Mouse (Mus musculus) liver, embryonic 12.5 days (tissue): ENCODE results near the gene Akap3. TPM values are rescaled to one million over a fixed set of nuclear protein-coding genes. Genes with fewer than 3 reads are reported as not detected.
A peak's percentile ranks its signal among the peaks of the same experiment; 100 is the strongest.

Source experiments
- ATAC-seq: fragments of 200-750 bp; cut with Nextera tagmentation; 2 replicates; pipeline ENCODE4 v1.8.0; 2017; ENCODE audit warnings: moderate number of reproducible peaks, mild to moderate bottlenecking, moderate library complexity
- H3K27ac ChIP-seq: fragments of 300-500 bp; sonication (generic); 2 replicates; pipeline ENCODE4 v1.5.1; 2016; ENCODE audit warnings: mild to moderate bottlenecking
- H3K27me3 ChIP-seq: fragments of 300-500 bp; sonication (generic); replicated peaks from 2 replicates; pipeline ENCODE4 v1.6.1; 2016; ENCODE audit warnings: mild to moderate bottlenecking, moderate library complexity
- H3K36me3 ChIP-seq: fragments of 300-500 bp; sonication (generic); 2 replicates; pipeline ENCODE4 v1.6.1; 2016; ENCODE audit warnings: mild to moderate bottlenecking, moderate library complexity
- H3K4me1 ChIP-seq: fragments of 300-500 bp; sonication (generic); 2 replicates; pipeline ENCODE4 v1.6.1; 2016
- H3K4me2 ChIP-seq: fragments of 300-500 bp; sonication (generic); 2 replicates; pipeline ENCODE4 v1.6.1; 2016; ENCODE audit warnings: mild to moderate bottlenecking, moderate library complexity
- H3K4me3 ChIP-seq: fragments of 300-500 bp; sonication (generic); 2 replicates; pipeline ENCODE4 v1.5.1; 2016; ENCODE audit warnings: mild to moderate bottlenecking, moderate library complexity
- H3K9ac ChIP-seq: fragments of 300-500 bp; sonication (generic); 2 replicates; pipeline ENCODE4 v1.6.1; 2016; ENCODE audit warnings: mild to moderate bottlenecking, moderate library complexity
- H3K9me3 ChIP-seq: fragments of 300-500 bp; sonication (generic); replicated peaks from 2 replicates; pipeline ENCODE4 v1.6.1; 2016; ENCODE audit warnings: mild to moderate bottlenecking, moderate library complexity
- WGBS: fragments of 180-500 bp; shearing (Covaris S2); methylation state at CpG from one replicate; pipeline ENCODE4 v1.1.7; 2016; ENCODE audit not compliant: insufficient replicate concordance; 5-methylcytosine and 5-hydroxymethylcytosine counted together
- polyA plus RNA-seq: library from polyadenylated mRNA; unstranded; fragments of >200 nt; fragmentation: Nextera tagmentation; extraction: Ambion mirVana; gene quantifications from 2 replicates; pipeline ENCODE4 v1.2.1, GENCODE M21; 2016

Gene Akap3
- not detected in 2 replicates for polyA plus RNA-seq

DNA sequence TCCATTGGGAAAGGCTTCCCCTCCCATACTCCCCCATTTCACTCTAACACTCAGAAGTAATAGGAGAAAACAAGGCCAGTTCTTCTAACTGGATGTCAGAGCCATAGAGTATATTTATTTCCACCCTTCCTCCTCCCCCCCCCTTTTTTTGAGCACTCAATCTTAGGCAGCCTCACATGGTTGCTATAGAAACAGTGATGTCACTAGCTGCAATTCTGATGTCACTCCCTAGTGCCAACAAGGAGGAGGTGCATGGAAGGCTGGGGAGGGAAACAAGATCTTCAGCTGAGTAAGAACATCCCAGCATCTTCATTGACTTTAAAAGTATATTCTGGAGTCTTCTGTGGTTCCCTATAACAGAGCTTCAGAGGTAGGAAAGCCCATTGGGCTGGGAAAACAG lies at the start of gene Akap3:
TSS of gene Akap3 (plus strand) at position 218 of the 400 bp plus-strand sequence.
- no peaks in the 10 kb centered on the region for H3K9me3 ChIP-seq
- H3K9ac ChIP-seq, result no peak within 1 kb of the TSS
- no peaks in the 10 kb centered on the region for H3K36me3 ChIP-seq
- peaks cover 11% of the 10 kb centered on the region for H3K4me1 ChIP-seq
- H3K4me3 ChIP-seq, result no peak within 1 kb of the TSS
- H3K4me2 ChIP-seq, result no peak within 1 kb of the TSS
- ATAC-seq, result no peak
- no peak within 1 kb of the TSS for H3K27ac ChIP-seq
- peaks cover 21% of the 10 kb centered on the region; the same call in 1 of the 2 replicates for H3K27me3 ChIP-seq

DNA sequence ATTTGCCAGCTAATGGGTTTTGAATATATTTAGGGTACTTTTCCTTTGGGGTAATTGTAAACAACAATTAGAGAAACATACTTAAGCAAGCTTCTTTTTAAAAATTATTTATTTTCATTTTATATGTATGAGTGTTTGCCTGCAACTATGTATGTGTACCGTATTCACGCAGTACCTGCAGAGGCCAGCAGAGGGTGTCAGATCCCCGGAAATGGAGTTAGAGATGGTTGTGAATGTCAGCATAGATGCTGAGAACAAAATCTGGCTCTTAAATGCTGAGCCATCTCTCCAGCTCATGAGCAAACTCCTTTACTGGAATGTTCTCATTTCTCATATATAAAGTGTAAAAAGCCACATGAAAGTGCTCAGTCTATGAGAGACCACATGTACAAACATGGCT lies 46.1 kb upstream of the Akap3 start:
- Histone ChIP-seq H3K4me3 (no peak overlapping the region), H3K9me3 (no peaks in the 10 kb centered on the region), H3K4me2 (no peak overlapping the region), H3K27ac (no peak overlapping the region), H3K9ac (no peak overlapping the region), H3K36me3 (no peaks in the 10 kb centered on the region), H3K4me1 (no peaks in the 10 kb centered on the region), H3K27me3 (no peaks in the 10 kb centered on the region)
- no peak for ATAC-seq
- WGBS, result 70% methylated on average over 3 of the region's 3 CpGs

DNA sequence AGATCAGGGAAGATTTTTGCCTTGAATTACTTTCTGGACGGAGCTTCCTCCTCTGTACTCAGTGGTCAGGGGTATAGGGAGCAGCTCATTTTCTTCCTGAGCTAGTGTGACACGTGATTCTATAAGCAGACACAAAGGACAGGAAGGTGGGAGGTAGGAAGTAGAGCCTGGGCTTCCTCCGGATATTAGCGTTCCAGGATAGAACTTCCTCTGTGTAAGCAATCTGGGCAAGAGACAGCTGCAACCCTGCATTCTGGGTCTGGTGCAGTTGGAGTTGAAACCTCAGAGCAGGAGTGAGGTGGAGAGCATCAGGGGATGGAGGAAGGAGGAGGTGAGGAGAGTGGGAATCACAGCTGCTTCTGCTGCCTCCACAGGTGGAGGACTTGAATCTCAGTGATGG lies 44.8 kb upstream of the Akap3 start:
- H3K9ac ChIP-seq, result no peak overlapping the region
- no peak overlapping the region for H3K4me2 ChIP-seq
- WGBS, result 29% methylated on average over 4 of the region's 4 CpGs
- ATAC-seq, result no peak
- no peaks in the 10 kb centered on the region for H3K9me3 ChIP-seq
- no peaks in the 10 kb centered on the region for H3K4me1 ChIP-seq
- H3K27ac ChIP-seq, result no peak overlapping the region
- no peak overlapping the region for H3K4me3 ChIP-seq
- no peaks in the 10 kb centered on the region for H3K36me3 ChIP-seq
- no peaks in the 10 kb centered on the region for H3K27me3 ChIP-seq

DNA sequence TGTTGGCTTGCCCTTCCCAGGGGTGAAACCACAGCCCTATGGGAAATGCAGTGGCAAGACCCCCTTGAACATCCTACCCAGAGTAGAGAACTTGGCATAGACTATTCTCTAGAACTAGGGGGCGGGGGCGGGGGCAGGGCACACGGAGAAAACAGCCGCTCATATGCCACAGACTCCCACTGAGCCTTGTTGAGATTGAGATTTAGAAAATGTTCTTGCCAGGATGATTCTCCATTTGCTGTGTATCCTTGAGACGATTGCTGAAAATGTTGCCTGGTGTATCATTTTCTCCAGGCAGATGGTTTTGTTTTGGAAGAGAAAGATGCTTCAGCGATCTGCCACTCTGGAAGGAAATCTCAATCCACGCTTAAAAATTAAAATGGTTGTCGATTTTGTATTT lies 44.3 kb upstream of the Akap3 start:
- Histone ChIP-seq H3K27ac (no peak overlapping the region), H3K36me3 (no peaks in the 10 kb centered on the region), H3K9ac (no peak overlapping the region), H3K9me3 (no peaks in the 10 kb centered on the region), H3K4me3 (no peak overlapping the region), H3K27me3 (no peaks in the 10 kb centered on the region), H3K4me2 (no peak overlapping the region), H3K4me1 (no peaks in the 10 kb centered on the region)
- 74% methylated on average over 8 of the region's 8 CpGs for WGBS
- ATAC-seq, result no peak

DNA sequence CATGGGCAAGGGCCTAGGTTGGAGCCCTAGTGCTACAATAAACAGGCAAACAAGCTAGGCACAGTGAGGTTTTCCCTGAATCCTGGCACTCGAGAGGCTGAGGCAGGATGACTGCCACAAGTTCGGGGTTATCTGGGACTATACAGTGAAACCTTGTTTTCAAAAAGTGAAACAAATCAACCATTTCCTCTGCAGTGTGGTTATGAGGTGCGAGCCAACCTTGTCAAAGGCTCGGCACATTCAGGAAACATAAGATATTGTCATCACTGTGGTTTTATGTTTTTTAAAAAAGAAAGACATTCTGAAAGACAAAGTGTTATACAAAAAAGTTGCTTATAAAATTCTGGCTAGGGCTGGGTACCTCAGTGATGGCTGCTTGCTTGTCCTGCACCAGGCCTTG lies 41.4 kb upstream of the Akap3 start:
- Histone ChIP-seq H3K4me1 (no peaks in the 10 kb centered on the region), H3K4me2 (no peak overlapping the region), H3K36me3 (no peaks in the 10 kb centered on the region), H3K4me3 (no peak overlapping the region), H3K27ac (no peak overlapping the region), H3K9ac (no peak overlapping the region), H3K9me3 (no peaks in the 10 kb centered on the region), H3K27me3 (no peaks in the 10 kb centered on the region)
- ATAC-seq, result no peak
- 60% methylated on average over 4 of the region's 4 CpGs for WGBS

DNA sequence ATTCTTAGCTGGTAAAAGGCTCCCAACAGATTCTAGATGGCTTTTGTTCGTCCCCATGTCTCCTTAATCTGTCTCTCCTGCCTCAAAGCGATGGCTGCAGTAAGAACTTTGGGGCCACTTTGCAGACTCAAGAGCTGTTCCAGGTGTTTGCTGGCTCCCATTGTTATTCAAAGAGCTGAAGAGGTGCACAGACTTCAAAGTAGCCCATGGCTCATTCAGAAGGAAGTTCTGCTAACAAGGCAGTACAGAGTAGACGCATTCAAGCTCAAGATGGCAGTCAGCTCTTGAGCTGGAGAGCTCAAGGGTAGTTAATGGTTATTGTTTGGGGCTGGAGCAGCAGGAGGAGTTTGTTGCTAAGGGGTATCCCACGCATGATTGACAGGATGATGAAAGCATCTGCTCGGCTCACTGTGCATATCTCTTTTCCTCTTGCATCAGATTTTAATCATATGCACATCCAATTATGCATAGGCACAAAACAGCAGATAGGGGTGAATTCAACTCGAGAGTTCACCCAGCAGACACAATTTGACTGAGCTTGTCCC lies 37.6 kb upstream of the Akap3 start:
- 58% methylated on average over 6 of the region's 6 CpGs for WGBS
- Histone ChIP-seq H3K27ac (no peak overlapping the region), H3K4me1 (no peaks in the 10 kb centered on the region), H3K36me3 (peaks cover 9% of the 10 kb centered on the region), H3K9ac (no peak overlapping the region), H3K9me3 (no peaks in the 10 kb centered on the region), H3K27me3 (no peaks in the 10 kb centered on the region), H3K4me2 (no peak overlapping the region), H3K4me3 (no peak overlapping the region)
- ATAC-seq, result no peak

DNA sequence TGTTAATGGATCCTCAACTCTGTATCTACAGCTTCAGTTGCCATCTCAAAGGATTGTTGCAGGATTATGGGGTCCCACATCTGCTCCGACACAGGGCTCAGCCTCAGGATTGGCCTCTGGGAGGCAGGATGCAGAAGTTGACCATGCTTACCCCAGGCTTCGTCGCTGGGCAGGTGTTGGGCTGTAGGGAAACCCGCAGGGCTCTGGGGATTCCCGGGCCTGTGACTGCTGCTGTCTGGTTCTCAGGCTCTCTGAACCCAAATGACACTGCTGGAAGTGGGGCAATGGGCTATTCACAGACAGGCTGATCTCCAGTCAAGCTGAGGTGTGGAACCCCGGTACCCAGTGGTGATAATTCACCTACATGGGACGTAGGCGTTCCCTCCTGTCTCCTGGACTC lies 36.6 kb upstream of the Akap3 start:
- H3K4me3 ChIP-seq, result no peak overlapping the region
- H3K9ac ChIP-seq, result no peak overlapping the region
- ATAC-seq, result no peak
- H3K27me3 ChIP-seq, result no peaks in the 10 kb centered on the region
- no peaks in the 10 kb centered on the region for H3K4me1 ChIP-seq
- 79% methylated on average over 8 of the region's 8 CpGs for WGBS
- H3K9me3 ChIP-seq, result no peaks in the 10 kb centered on the region
- H3K4me2 ChIP-seq, result no peak overlapping the region
- no peak overlapping the region for H3K27ac ChIP-seq
- peaks cover 20% of the 10 kb centered on the region for H3K36me3 ChIP-seq

DNA sequence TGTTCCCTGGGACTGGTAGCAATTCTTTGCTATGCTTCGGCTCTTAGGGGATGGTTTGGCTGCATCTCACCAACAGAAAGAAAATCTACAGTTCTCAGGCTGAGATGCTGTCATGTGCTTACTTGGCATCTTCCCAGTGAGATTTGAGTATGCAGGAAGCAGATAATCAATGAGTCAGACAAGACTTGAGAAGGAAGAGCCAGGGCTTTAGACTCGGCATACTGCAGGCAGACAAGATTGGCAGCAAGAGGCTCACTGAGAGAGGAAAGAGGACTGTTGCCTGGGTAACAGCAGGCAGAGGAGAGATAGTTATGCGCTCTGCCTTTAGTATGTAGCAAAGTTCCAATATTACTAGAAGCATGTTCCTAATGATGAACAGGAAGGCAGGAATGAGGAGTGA lies 29.8 kb upstream of the Akap3 start:
- 71% methylated on average over 3 of the region's 3 CpGs for WGBS
- Histone ChIP-seq H3K27ac (no peak overlapping the region), H3K9ac (no peak overlapping the region), H3K36me3 (peaks cover 87% of the 10 kb centered on the region), H3K9me3 (no peaks in the 10 kb centered on the region), H3K4me2 (no peak overlapping the region), H3K4me3 (no peak overlapping the region), H3K27me3 (no peaks in the 10 kb centered on the region), H3K4me1 (no peaks in the 10 kb centered on the region)
- ATAC-seq, result no peak

DNA sequence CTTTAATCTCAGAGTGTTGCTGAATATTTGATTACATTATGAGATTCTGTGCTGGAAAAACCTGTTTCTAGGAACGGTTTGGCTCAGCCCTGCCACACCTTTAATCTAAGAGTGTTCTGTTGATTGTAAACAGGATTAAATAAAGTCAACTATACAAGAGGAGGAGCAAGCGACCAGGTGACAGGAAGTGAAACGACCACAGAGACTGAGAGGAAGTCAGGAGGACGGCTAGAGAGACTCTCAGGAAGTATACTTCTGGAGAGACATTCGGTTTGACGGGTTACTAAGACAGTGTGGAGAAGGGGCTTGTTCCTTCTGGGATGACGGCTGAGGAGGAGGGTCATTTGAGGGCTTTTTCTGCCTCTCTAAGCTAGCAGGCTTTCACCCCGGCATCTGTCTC lies 16.3 kb upstream of the Akap3 start:
- H3K9me3 ChIP-seq, result no peaks in the 10 kb centered on the region
- no peak overlapping the region for H3K9ac ChIP-seq
- WGBS, result 49% methylated on average over 8 of the region's 8 CpGs
- ATAC-seq, result no peak
- no peaks in the 10 kb centered on the region for H3K27me3 ChIP-seq
- H3K4me2 ChIP-seq, result no peak overlapping the region
- H3K36me3 ChIP-seq, result peaks cover 99% of the 10 kb centered on the region
- no peak overlapping the region for H3K27ac ChIP-seq
- no peak overlapping the region for H3K4me3 ChIP-seq
- no peaks in the 10 kb centered on the region for H3K4me1 ChIP-seq

DNA sequence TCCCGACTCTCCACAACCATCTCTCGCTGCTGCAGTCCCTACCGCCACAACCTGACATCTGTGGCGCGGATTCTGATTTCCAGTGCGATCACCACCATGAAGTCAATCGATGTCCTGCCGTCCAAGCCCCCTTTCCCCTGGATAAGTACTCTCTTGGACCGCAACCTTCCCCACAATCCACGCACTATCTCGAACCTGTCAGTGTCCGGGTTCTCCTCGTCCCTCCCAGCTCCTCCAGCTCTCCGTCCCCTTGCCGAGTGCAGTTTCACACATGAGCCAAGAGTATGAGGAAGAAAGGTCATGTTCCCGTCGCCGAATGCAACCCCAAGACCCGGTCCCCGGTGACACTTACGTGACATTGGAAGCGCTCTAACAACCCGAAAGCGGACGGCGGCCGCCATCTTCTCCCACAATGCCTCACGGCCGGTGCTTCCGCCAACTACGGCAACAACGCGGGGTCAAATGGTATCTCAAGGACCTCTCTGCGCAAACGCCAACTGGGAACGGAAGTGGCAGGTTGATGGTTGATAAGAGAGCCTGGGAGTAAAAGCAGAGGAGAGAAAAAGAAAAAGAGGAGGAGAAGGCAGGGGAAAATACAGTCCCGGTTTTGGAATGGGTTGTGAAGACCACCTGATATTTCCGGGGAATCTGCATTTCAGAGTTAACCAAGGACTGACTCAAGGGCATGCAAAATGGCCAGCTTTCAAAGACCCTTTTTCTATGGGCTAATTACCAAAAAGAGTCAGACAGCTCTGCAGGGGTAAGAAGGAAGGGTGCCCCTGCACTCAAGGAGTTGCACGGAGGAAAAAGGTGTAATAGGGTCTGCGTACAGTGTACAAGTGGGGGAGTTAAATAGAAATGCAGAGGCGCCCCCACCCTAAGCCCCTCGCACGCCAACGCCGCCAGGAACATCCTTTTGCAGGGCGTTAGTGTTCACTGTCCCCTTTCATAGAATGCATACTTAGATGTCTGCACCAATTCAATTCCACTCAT lies 3.9 kb upstream of the Akap3 start, which contains the start of gene Ndufa9:
TSS of gene Ndufa9 (minus strand) at position 425 of the 993 bp plus-strand sequence.
- no peaks in the 10 kb centered on the region for H3K9me3 ChIP-seq
- peak within 1 kb of the TSS; percentile 84 for H3K9ac ChIP-seq
- peak; percentile 85 for ATAC-seq
- H3K4me1 ChIP-seq, result peaks cover 22% of the 10 kb centered on the region
- peak within 1 kb of the TSS; percentile 57 for H3K27ac ChIP-seq
- peaks cover 18% of the 10 kb centered on the region; the same call in 1 of the 2 replicates for H3K27me3 ChIP-seq
- H3K4me2 ChIP-seq, result peak within 1 kb of the TSS; percentile 81
- peak within 1 kb of the TSS; percentile 81 for H3K4me3 ChIP-seq
- WGBS, result 6% methylated on average over 46 of the region's 46 CpGs
- peaks cover 7% of the 10 kb centered on the region for H3K36me3 ChIP-seq

DNA sequence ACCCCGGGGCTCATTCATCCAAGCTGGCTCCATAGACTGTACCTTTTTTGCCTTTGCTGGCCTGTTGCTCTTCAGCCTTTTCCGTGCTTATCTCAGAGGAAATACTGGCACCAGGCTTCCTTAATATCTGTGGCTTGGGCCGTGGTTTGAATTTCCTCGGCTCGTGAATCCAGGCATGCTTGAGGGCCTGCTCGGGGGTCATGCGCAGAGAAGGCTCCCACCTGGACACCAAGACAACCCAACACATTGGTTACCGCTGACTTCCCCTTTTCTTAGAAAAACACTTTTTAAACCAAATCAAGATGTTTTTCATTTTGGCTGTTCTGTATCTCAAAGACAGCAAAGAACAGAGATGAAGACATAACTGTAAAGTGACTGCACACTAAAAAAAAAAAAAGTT lies 24.2 kb downstream of the Akap3 start:
- H3K27me3 ChIP-seq, result 0 out of 2 replicates have a peak, but pooled peaks cover 5% of the 10 kb centered on the region
- H3K36me3 ChIP-seq, result no peaks in the 10 kb centered on the region
- no peaks in the 10 kb centered on the region for H3K4me1 ChIP-seq
- H3K4me2 ChIP-seq, result no peak overlapping the region
- no peak overlapping the region for H3K27ac ChIP-seq
- H3K9ac ChIP-seq, result no peak overlapping the region
- WGBS, result 31% methylated on average over 8 of the region's 8 CpGs
- no peaks in the 10 kb centered on the region for H3K9me3 ChIP-seq
- H3K4me3 ChIP-seq, result no peak overlapping the region
- no peak for ATAC-seq

DNA sequence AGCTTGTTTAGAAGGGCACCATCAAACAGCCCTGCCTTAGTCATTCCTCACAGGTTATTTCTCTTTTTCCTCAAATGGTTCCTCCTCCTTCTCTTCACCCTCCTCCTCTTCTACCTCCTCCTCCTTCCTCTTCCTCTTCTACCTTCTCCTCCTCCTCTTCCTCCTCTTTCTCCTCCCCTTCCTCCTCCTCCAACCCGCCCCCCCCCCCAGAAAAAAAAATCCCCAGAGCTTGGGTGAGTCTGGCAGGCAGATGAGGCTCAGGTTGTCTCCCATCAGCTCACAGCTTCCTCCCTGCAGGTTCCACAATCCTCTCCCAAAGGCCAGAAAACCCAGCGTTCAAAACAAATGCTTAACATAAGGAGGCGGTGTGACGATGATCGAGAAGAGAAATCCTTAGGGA lies 54.5 kb downstream of the Akap3 start:
- no peak for ATAC-seq
- H3K9me3 ChIP-seq, result no peaks in the 10 kb centered on the region
- no peaks in the 10 kb centered on the region for H3K27me3 ChIP-seq
- H3K9ac ChIP-seq, result no peak overlapping the region
- H3K4me1 ChIP-seq, result no peaks in the 10 kb centered on the region
- no peaks in the 10 kb centered on the region for H3K36me3 ChIP-seq
- no peak overlapping the region for H3K4me2 ChIP-seq
- no peak overlapping the region for H3K4me3 ChIP-seq
- 70% methylated on average over 4 of the region's 5 CpGs for WGBS
- H3K27ac ChIP-seq, result no peak overlapping the region
